Mouse (Mus musculus) frontal cortex, postnatal 36 days (tissue): Measurements from ENCODE around the gene Slx.
"Not testable (repeated sequence)": the region's sequence is repeated elsewhere in the genome, so short reads cannot be mapped to it uniquely, and the experiment has no call there.

Source experiments
- DNase-seq, 2 experiments: peaks; one replicate each; pipeline ENCODE4 v3.0.0; 2022; ENCODE audit warnings: low spot score in 2 of 2

The Slx gene

GRCm38 (mm10) chrX:26545465-26545864 is at the start of gene Slx:
Slx (minus strand) TSS chrX:26545565.
- DNase-seq = not testable (repeated sequence)
